ENCODE assay signal across 10 mouse cellular contexts in the genomic region with DNA sequence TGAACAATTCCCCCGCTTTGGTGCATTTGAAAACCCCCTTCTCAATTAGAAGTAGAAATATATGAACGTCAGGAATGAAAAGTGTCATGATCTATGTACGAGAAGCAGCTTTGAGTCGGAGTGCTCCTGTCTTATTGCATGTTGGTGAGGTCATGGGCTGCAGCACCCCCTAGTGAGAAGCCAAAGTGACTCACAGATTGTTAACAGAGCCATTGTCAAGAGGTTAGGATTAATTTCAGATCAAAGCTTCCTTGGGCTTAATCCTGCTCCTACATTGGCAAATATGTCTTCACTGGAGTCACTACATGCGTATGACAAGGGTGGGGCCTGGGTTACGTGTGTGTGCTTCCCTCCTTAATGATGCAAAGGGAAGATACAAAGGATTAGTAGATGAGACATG.
DNase-seq lines count a peak whose midpoint lies in the region; ATAC-seq lines count a peak whose summit lies in the region.
"Had no signal": no experiment of that assay in that cellular context is flagged by ENCODE, and none has a peak within 500 bp of the region (broad histone marks: within the 10 kb centered on the region; RNA-seq: fewer than 3 reads in every experiment).

No protein-coding gene starts in this region.

- no peaks in the 10 kb centered on the region for H3K27me3 ChIP-seq in kidney, embryonic 15.5 days
- H3K27me3 ChIP-seq in forebrain, embryonic 13.5 days, result no peaks in the 10 kb centered on the region
- H3K27me3 ChIP-seq: neural tube, embryonic 13.5 days had no signal

- no peak for ATAC-seq in kidney, embryonic 15.5 days (replicated peaks; ENCODE audit: low FRiP score)
- ATAC-seq in forebrain, embryonic 13.5 days, result no peak
- ATAC-seq: forebrain, embryonic 16.5 days had no signal

- H3K4me1 ChIP-seq in kidney, embryonic 15.5 days, result no peaks in the 10 kb centered on the region
- no peaks in the 10 kb centered on the region for H3K4me1 ChIP-seq in forebrain, embryonic 13.5 days
- H3K4me1 ChIP-seq: neural tube, embryonic 13.5 days had no signal

- peak; percentile 10 to 60 for DNase-seq in adrenal gland, adult (ENCODE audit: inconsistent age in 2 of 2, low spot score in 1 of 2)
- DNase-seq in adrenal gland, adult 18-20 months (ENCODE audit: low spot score in 2 of 2), result no peak
- DNase-seq in kidney, postnatal 10 days, result peak; percentile 46
- peak; percentile 27 for DNase-seq in adrenal gland, postnatal 14 days
- peak; percentile 26 for DNase-seq in lung, postnatal 25 days (ENCODE audit: low spot score)
- DNase-seq in B cell, adult 2 months, result no peak

- no peaks in the 10 kb centered on the region for H3K36me3 ChIP-seq in kidney, embryonic 15.5 days
- H3K36me3 ChIP-seq in forebrain, embryonic 13.5 days (ENCODE audit: poor library complexity, severe bottlenecking), result no peaks in the 10 kb centered on the region
- H3K36me3 ChIP-seq: neural tube, embryonic 13.5 days had no signal

- no peak overlapping the region for H3K4me2 ChIP-seq in kidney, embryonic 15.5 days
- no peak overlapping the region for H3K4me2 ChIP-seq in forebrain, embryonic 13.5 days
- H3K4me2 ChIP-seq: neural tube, embryonic 13.5 days had no signal

- H3K27ac ChIP-seq in kidney, embryonic 15.5 days, result no peak overlapping the region
- no peak overlapping the region for H3K27ac ChIP-seq in forebrain, embryonic 13.5 days
- H3K27ac ChIP-seq: neural tube, embryonic 13.5 days had no signal

- no peaks in the 10 kb centered on the region for H3K9me3 ChIP-seq in kidney, embryonic 15.5 days (replicated peaks)
- no peaks in the 10 kb centered on the region for H3K9me3 ChIP-seq in forebrain, embryonic 13.5 days (replicated peaks)
- H3K9me3 ChIP-seq: neural tube, embryonic 13.5 days had no signal

- no peak overlapping the region for H3K4me3 ChIP-seq in kidney, embryonic 15.5 days (replicated peaks)
- no peak overlapping the region for H3K4me3 ChIP-seq in forebrain, embryonic 13.5 days
- H3K4me3 ChIP-seq: neural tube, embryonic 13.5 days had no signal

- 70% methylated on average over 6 of the region's 6 CpGs for WGBS in kidney, embryonic 15.5 days
- WGBS in forebrain, embryonic 13.5 days, result 73% methylated on average over 6 of the region's 6 CpGs

- H3K9ac ChIP-seq in kidney, embryonic 15.5 days, result no peak overlapping the region
- no peak overlapping the region for H3K9ac ChIP-seq in forebrain, embryonic 13.5 days
- H3K9ac ChIP-seq: neural tube, embryonic 13.5 days had no signal

Comparison
In these comparisons a context has a peak if more than half of its experiments do, and no peak if none do; other contexts are left out.
1. DNase-seq: peak in adrenal gland, adult (2 of 2), kidney, postnatal 10 days (single experiment), adrenal gland, postnatal 14 days (single experiment) and lung, postnatal 25 days (single experiment); none in adrenal gland, adult 18-20 months (0 of 2) and B cell, adult 2 months (0 of 2).